Mouse (Mus musculus) liver, embryonic 14.5 days (tissue): ENCODE results near the gene 2010300C02Rik. TPM values are rescaled to one million over a fixed set of nuclear protein-coding genes. Genes with fewer than 3 reads are reported as not detected.
A peak's percentile ranks its signal among the peaks of the same experiment; 100 is the strongest.

Experiments
- ATAC-seq: fragments of 200-750 bp; cut with Nextera tagmentation; 2 replicates; pipeline ENCODE4 v1.8.0; 2017; ENCODE audit warnings: moderate number of reproducible peaks, mild to moderate bottlenecking, moderate library complexity; ENCODE audit not compliant: insufficient read depth
- DNase-seq, 3 experiments: peaks; one replicate each; pipeline ENCODE4 v3.0.0-alpha.2; 2012 to 2013; ENCODE audit warnings: low read depth in 3 of 3, low spot score in 3 of 3
- H3K27ac ChIP-seq: fragments of 300-500 bp; sonication (generic); 2 replicates; pipeline ENCODE4 v1.5.1; 2014; ENCODE audit warnings: moderate library complexity, mild to moderate bottlenecking, control low read depth, inconsistent platforms
- H3K27me3 ChIP-seq: fragments of 300-500 bp; sonication (generic); 2 replicates; pipeline ENCODE4 v1.6.1; 2014; ENCODE audit warnings: mild to moderate bottlenecking, low read length, moderate library complexity; ENCODE audit not compliant: control insufficient read depth, insufficient read depth
- H3K36me3 ChIP-seq: fragments of 300-500 bp; sonication (generic); replicated peaks from 2 replicates; pipeline ENCODE4 v1.6.1; 2014; ENCODE audit warnings: low read depth; ENCODE audit not compliant: control insufficient read depth, insufficient read depth
- H3K4me1 ChIP-seq, 2 experiments: fragments of 200-500 bp in 1 of 2; fragments of 300-500 bp in 1 of 2; sonication (generic) in 1 of 2; replicated peaks; 2 replicates each; pipeline ENCODE4 v1.6.1; 2012 to 2014; ENCODE audit warnings: antibody characterized with exemption in 1 of 2, inconsistent platforms in 1 of 2, low read length in 1 of 2; ENCODE audit not compliant: control insufficient read depth in 2 of 2, insufficient read depth in 2 of 2
- H3K4me2 ChIP-seq: fragments of 300-500 bp; sonication (generic); 2 replicates; pipeline ENCODE4 v1.6.1; 2014; ENCODE audit warnings: low read depth, mild to moderate bottlenecking, control low read depth, moderate library complexity
- H3K4me3 ChIP-seq, 2 experiments: fragments of 200-500 bp in 1 of 2; fragments of 300-500 bp in 1 of 2; sonication (generic) in 1 of 2; 2 replicates each; pipeline ENCODE4 v1.5.1; 2012 to 2014; ENCODE audit warnings: low read depth in 2 of 2, low read length in 2 of 2, mild to moderate bottlenecking in 2 of 2, control low read depth in 1 of 2, inconsistent platforms in 1 of 2, moderate library complexity in 1 of 2; ENCODE audit not compliant: insufficient read depth in 1 of 2
- H3K9ac ChIP-seq: fragments of 300-500 bp; sonication (generic); replicated peaks from 2 replicates; pipeline ENCODE4 v1.6.1; 2014; ENCODE audit warnings: mild to moderate bottlenecking, control low read depth, moderate library complexity
- H3K9me3 ChIP-seq: fragments of 300-500 bp; sonication (generic); 2 replicates; pipeline ENCODE4 v1.6.1; 2016; ENCODE audit warnings: low read length, mixed read lengths; ENCODE audit not compliant: control insufficient read depth
- CTCF ChIP-seq: IDR thresholded peaks from 2 replicates; pipeline ENCODE4 v1.5.1; 2016; ENCODE audit warnings: antibody characterized with exemption, low read depth, control low read depth
- EP300 ChIP-seq: IDR thresholded peaks from 2 replicates; pipeline ENCODE4 v1.6.1; 2016; ENCODE audit warnings: antibody characterized with exemption, low read depth
- WGBS: fragments of 180-500 bp; shearing (Covaris S2); extraction: QIAGEN DNeasy Blood & Tissue Kit; methylation state at CpG from one replicate; pipeline ENCODE4 v1.1.7; 2014; ENCODE audit not compliant: insufficient replicate concordance; 5-methylcytosine and 5-hydroxymethylcytosine counted together
- polyA plus RNA-seq, 2 experiments: library from polyadenylated mRNA; depleted of rRNA in 1 of 2; stranded (reverse) in 1 of 2; unstranded in 1 of 2; fragments of >200 nt; fragmentation: Nextera tagmentation in 1 of 2; extraction: Ambion mirVana in 1 of 2; gene quantifications; 2 replicates each; pipeline versions ENCODE4 v1.2.1 to v1.2.3; 2012 to 2014

2010300C02Rik gene
- polyA plus RNA-seq, 2 experiments = 0.09 TPM; not detected in 1

- DNase-seq = no peak
- 23% methylated on average over 8 of the region's 8 CpGs for WGBS
- ATAC-seq = no peak
- no peak overlapping the region for H3K27ac ChIP-seq
- no peaks in the 10 kb centered on the region for H3K27me3 ChIP-seq
- H3K4me3 ChIP-seq = no peak overlapping the region
- no peaks in the 10 kb centered on the region for H3K9me3 ChIP-seq
- H3K4me2 ChIP-seq = no peak overlapping the region
- no peaks in the 10 kb centered on the region for H3K36me3 ChIP-seq
- H3K9ac ChIP-seq = no peak overlapping the region
- peaks cover 0 to 7% of the 10 kb centered on the region in 2 experiments; a peak in 2 of 4 replicates for H3K4me1 ChIP-seq
- TF ChIP-seq CTCF (no peak), EP300 (peak; percentile 51)
These were observed 20.4 kb upstream of the 2010300C02Rik start for GRCm38 (mm10) chr1:37740161-37740802.

GRCm38 (mm10) chr1:37738895-37739294 lies 19.0 kb upstream of the 2010300C02Rik start:
- Histone ChIP-seq H3K9ac (no peak overlapping the region), H3K4me3 (no peak overlapping the region), H3K4me1 (no peaks in the 10 kb centered on the region; a peak in 1 of 4 replicates), H3K4me2 (no peak overlapping the region), H3K27ac (no peak overlapping the region), H3K36me3 (no peaks in the 10 kb centered on the region), H3K9me3 (no peaks in the 10 kb centered on the region), H3K27me3 (no peaks in the 10 kb centered on the region)
- WGBS = 16% methylated on average over 2 of the region's 2 CpGs
- TF ChIP-seq EP300 (no peak), CTCF (no peak)
- no peak for ATAC-seq
- DNase-seq = no peak

GRCm38 (mm10) chr1:37737045-37737444 lies 17.2 kb upstream of the 2010300C02Rik start:
- peak; percentile 23 to 34 (median 28) for DNase-seq
- 43% methylated on average over 4 of the region's 4 CpGs for WGBS

GRCm38 (mm10) chr1:37735932-37736331 lies 16.0 kb upstream of the 2010300C02Rik start:
- no peak overlapping the region for H3K9ac ChIP-seq
- no peaks in the 10 kb centered on the region for H3K27me3 ChIP-seq
- TF ChIP-seq EP300 (no peak), CTCF (no peak)
- no peak overlapping the region for H3K4me3 ChIP-seq
- H3K9me3 ChIP-seq = no peaks in the 10 kb centered on the region
- no peak overlapping the region for H3K4me2 ChIP-seq
- 49% methylated on average over 5 of the region's 5 CpGs for WGBS
- no peak for DNase-seq
- no peak overlapping the region for H3K27ac ChIP-seq
- no peaks in the 10 kb centered on the region for H3K36me3 ChIP-seq
- H3K4me1 ChIP-seq = no peaks in the 10 kb centered on the region; a peak in 1 of 4 replicates
- no peak for ATAC-seq

More at GRCm38 (mm10) chr1:37737045-37737444, 17.2 kb upstream of the 2010300C02Rik start:
- Histone ChIP-seq H3K27ac (no peak overlapping the region), H3K4me3 (no peak overlapping the region), H3K9me3 (no peaks in the 10 kb centered on the region), H3K9ac (no peak overlapping the region), H3K4me2 (no peak overlapping the region), H3K36me3 (no peaks in the 10 kb centered on the region), H3K4me1 (no peaks in the 10 kb centered on the region; a peak in 1 of 4 replicates), H3K27me3 (no peaks in the 10 kb centered on the region)
- ATAC-seq = no peak
- no peak for TF ChIP-seq CTCF

- Histone ChIP-seq H3K27me3 (no peaks in the 10 kb centered on the region), H3K9ac (no peak overlapping the region), H3K9me3 (no peaks in the 10 kb centered on the region), H3K27ac (no peak overlapping the region), H3K36me3 (no peaks in the 10 kb centered on the region), H3K4me2 (no peak overlapping the region), H3K4me3 (no peak overlapping the region), H3K4me1 (no peaks in the 10 kb centered on the region; a peak in 1 of 4 replicates)
- WGBS = 53% methylated on average over 7 of the region's 7 CpGs
- no peak for ATAC-seq
- no peak for DNase-seq
- TF ChIP-seq EP300 = no peak
- TF ChIP-seq CTCF = no peak
These were observed 15.0 kb upstream of the 2010300C02Rik start for GRCm38 (mm10) chr1:37734841-37735240.
